Mouse (Mus musculus) testis, postnatal 14 days (tissue): ENCODE data around the gene Wdr62.
"Not testable (repeated sequence)": the region's sequence is repeated elsewhere in the genome, so short reads cannot be mapped to it uniquely, and the experiment has no call there.

Experiments used
- DNase-seq: peaks from one replicate; pipeline ENCODE4 v3.0.0; 2021; ENCODE audit warnings: low spot score

Gene Wdr62

GRCm38 (mm10) chr7:30205383-30205782 is 74.8 kb downstream of the Wdr62 start:
- DNase-seq: no peak

DNA sequence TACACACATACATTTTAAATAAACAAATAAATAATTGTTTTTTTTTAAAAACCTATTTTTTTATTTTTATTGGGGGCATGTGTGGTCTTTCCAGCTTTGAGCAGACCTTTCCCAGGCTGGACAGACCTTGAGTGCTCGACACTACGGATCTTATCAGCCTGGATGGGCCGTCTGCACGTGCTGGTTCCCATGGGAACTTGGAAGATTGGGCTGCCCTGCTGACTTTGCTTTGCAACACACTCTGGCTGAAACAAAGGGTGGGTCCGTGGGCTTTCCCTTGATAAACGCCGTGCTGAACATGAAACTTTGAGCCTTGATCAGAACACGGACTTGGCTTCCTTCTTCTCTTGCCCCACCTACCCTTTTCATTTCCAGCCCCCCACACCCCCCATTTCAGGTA is 75.8 kb downstream of the Wdr62 start:
- peak; percentile 81 for DNase-seq

- peak; percentile 65 for DNase-seq
These were observed 77.1 kb downstream of the Wdr62 start for GRCm38 (mm10) chr7:30202895-30203690.

- not testable (repeated sequence) for DNase-seq
These were observed 79.6 kb downstream of the Wdr62 start for GRCm38 (mm10) chr7:30200661-30201060.

DNA sequence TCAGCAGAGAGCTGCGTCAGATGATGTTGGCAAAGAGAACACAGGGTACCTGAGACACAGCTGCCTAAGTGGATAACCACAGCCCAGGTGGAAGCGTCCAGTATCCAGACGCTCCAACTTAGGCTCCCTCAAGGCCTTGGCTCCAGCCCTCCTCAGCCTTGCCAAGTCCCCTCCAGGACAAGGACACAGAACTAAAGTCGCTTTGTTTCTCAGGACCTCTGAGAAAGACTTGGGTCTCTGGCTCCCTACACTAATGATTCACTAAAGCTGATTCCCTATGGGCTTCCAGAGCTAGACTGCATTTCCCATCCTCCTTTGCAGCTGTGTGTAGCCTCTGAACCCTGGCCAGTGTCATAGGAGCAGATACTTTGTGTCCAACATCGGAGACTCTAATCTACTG is 80.0 kb downstream of the Wdr62 start:
- DNase-seq: peak; percentile 68

GRCm38 (mm10) chr7:30199498-30200139 is 80.6 kb downstream of the Wdr62 start:
- no peak for DNase-seq

DNA sequence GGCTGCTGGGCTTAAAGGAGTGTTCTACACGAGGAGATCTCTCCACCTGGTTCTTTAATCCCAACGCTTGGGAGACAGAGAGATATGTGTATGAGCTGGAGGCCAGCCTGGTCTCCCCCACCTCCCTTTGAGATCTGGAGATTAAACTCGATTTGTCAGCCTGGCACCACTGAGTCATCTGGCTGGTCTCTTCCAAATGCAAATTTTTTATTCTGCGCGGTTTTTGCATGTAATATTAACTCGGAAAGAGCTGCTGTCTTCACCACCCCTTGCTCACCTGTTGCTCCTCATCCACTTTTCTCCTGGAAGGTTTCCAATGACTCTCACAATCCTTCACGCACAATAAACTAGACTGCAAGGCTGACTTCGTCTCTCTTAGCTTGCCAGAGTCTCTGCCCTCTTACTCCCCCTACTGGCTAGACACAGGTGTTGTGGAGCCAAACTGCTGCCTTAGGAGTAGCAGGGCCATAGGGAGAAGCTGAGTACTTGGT is 81.7 kb downstream of the Wdr62 start, which contains the start of gene Capns1:
Gene Capns1 (minus strand): TSS at position 331 of the 491 bp plus-strand sequence.
- DNase-seq: peak; percentile 70

GRCm38 (mm10) chr7:30197592-30198129 is 82.6 kb downstream of the Wdr62 start:
- no peak for DNase-seq

- no peak for DNase-seq
These were observed 84.0 kb downstream of the Wdr62 start for GRCm38 (mm10) chr7:30196171-30196570.

DNA sequence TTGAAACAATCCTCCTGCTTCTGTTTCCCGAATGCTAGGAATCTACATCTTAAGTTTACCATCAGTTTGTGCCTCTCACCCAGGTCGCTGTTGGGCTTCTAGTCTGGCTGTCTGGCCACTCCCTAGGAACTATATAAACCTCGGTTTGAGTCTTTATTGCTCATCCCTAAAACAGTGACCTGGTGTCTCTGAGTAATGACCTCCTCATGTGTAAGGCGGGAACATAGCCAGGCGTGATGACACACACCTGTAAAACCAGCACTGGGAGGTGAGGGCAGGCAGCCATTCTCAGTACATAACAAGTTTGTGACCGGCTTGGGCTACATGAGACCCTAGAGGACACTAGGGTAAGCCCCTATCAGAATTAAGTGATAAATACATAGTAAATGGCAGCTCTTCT is 84.8 kb downstream of the Wdr62 start:
- no peak for DNase-seq

DNA sequence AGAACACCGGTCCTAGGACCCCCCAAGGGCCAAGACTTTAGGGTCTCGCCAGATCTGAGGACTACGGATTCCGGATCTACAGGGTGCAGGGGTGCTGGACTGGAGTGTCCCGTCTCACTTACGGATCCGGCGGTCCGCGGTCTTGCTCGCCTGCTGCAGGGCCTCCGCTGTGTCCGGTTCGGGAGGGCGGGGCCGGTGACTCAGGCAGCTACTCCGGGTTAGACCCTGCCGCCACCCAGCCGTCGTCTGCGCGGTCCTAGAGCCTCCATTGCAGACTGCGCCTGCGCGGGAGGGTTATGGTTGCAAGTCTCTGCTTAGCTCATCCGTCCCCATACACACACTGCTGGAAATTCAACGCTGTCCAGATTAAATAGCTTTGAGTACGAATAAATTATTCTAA is 85.3 kb downstream of the Wdr62 start:
- DNase-seq: peak; percentile 89

DNA sequence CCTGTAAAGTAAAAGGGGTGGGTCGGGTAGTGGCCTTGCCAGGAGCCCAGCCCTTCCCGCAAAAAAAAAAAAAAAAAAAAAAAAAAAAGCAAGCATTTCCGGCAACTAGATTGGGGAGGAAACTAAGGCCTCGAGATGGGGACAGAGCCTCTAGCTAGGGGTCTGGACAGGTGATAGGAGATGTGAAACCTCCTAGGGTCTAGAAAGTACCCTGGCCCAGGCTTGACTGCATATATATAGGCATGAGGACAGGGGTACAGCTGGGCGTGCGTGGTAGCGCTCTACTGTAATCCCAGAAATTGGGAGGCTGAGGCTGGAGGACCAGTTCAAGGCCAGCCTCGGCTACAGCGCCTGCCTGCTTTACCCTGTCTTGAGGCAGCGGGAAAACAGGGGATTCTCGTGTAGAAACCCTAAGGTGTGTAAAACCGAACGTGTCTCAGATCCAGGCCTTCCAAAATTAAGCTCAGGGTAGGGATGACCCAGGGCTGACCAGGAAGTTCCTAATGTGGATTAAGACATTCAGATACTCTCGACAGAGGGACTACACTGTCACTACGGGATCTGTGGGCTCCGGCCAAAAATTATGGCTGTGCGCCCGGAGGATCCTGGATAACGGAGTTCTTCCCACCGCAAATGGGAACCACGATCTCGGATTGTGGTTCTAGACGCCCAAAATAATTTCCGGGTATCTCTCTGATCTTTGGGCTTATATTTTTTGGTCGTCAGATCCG is 86.0 kb downstream of the Wdr62 start:
- DNase-seq: no peak

DNA sequence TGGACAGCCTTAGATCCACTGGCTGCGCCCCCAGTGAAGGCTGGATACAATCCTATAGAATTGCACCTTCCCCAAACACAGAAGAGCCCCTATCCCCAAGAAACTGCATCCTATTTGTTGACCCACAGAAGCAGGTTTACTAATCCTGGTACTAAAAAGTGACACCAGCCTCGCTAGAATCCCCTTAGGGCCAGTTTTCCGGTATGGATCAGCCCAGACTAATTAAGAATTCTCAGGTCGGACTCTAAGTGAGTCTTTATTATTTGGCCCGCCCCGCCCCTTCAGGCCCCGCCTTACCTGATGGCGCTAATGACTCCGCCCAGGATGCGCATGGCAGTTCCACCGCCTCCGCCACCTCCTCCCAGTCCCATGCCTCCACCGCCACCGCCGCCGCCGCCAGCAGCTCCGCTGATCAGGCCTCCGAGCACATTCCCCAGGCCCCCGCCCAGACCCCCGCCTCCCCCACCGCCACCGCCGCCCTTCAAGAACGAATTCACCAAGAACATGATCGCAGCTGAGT is 86.6 kb downstream of the Wdr62 start:
- peak; percentile 74 for DNase-seq

- no peak for DNase-seq
These were observed 87.2 kb downstream of the Wdr62 start for GRCm38 (mm10) chr7:30193013-30193412.

DNA sequence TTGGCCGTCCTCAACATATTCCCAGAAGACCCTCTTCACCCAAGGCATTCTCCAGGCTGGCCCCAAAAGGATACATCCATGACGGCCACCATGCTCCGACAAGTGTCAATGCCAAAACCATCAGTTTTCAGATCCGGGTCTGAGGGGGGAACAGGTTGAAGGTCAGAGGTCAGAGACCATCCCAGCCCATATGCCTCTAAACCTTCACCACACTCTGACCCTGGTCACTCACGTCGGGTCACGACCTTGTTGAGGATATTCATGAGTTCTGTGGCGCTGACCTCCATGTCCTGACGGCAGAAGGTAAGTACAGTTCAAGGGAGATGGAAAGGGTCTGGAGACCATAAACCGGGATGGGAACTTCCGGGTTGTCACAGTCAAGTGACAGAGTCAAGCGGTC is 88.1 kb downstream of the Wdr62 start:
- DNase-seq: no peak
